Mouse (Mus musculus) lung, embryonic 16.5 days (tissue): Measurements from ENCODE around the gene Hlcs. TPM values are rescaled to one million over a fixed set of nuclear protein-coding genes. Genes with fewer than 3 reads are reported as not detected.

Experiments used
- ATAC-seq: fragments of 200-750 bp; cut with Nextera tagmentation; 2 replicates; pipeline ENCODE4 v1.8.0; 2017; ENCODE audit warnings: low read depth, mild to moderate bottlenecking, moderate library complexity
- H3K27ac ChIP-seq: fragments of 300-500 bp; sonication (generic); 2 replicates; pipeline ENCODE4 v1.5.1; 2014; ENCODE audit warnings: mild to moderate bottlenecking, control low read depth, low read length
- H3K27me3 ChIP-seq: fragments of 300-500 bp; sonication (generic); 2 replicates; pipeline ENCODE4 v1.6.1; 2014; ENCODE audit warnings: low read depth, low read length, mixed read lengths; ENCODE audit not compliant: control insufficient read depth, insufficient read depth
- H3K36me3 ChIP-seq: fragments of 300-500 bp; sonication (generic); 2 replicates; pipeline ENCODE4 v1.6.1; 2014; ENCODE audit warnings: low read length; ENCODE audit not compliant: control insufficient read depth, insufficient read depth
- H3K4me1 ChIP-seq: fragments of 300-500 bp; sonication (generic); replicated peaks from 2 replicates; pipeline ENCODE4 v1.6.1; 2014; ENCODE audit warnings: low read length, mixed read lengths; ENCODE audit not compliant: control insufficient read depth, insufficient read depth
- H3K4me2 ChIP-seq: fragments of 300-500 bp; sonication (generic); 2 replicates; pipeline ENCODE4 v1.6.1; 2014; ENCODE audit warnings: low read depth, low read length, control low read depth
- H3K4me3 ChIP-seq: fragments of 300-500 bp; sonication (generic); 2 replicates; pipeline ENCODE4 v1.5.1; 2014; ENCODE audit warnings: mild to moderate bottlenecking, low read length, control low read depth
- H3K9ac ChIP-seq: fragments of 300-500 bp; sonication (generic); 2 replicates; pipeline ENCODE4 v1.6.1; 2014; ENCODE audit warnings: low read length, control low read depth
- H3K9me3 ChIP-seq: fragments of 300-500 bp; sonication (generic); 2 replicates; pipeline ENCODE4 v1.6.1; 2016; ENCODE audit warnings: low read length; ENCODE audit not compliant: control insufficient read depth
- WGBS: fragments of 180-500 bp; shearing (Covaris S2); extraction: QIAGEN DNeasy Blood & Tissue Kit; methylation state at CpG from one replicate; pipeline ENCODE4 v1.1.7; 2014; 5-methylcytosine and 5-hydroxymethylcytosine counted together
- polyA plus RNA-seq: library from polyadenylated mRNA; unstranded; fragments of >200 nt; fragmentation: Nextera tagmentation; extraction: Ambion mirVana; gene quantifications from 2 replicates; pipeline ENCODE4 v1.2.1, GENCODE M21; 2015

Gene Hlcs
- polyA plus RNA-seq, 1 experiment from 2014 or later = 7.5 TPM

DNA sequence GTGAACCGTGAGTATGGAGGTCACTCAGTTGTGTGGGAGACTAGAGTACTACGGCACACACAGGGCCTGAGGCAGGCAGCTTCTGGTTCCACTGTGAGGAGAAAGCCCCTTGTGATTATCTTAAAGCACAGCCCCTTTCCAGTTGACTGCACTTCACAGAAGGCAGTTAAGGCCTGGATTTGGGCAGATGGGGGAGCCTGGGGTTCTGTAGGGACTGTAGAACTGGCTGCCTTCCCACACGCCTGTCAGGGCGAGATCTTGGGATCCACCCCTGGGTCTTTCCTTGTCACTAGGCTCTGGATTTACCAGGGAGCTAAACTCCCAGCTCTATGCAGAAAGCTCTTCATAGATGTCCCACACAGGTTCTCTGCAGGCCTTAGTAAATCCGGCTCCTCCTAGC lies 17.1 kb upstream of the Hlcs start:
- Histone ChIP-seq H3K4me1 (no peaks in the 10 kb centered on the region; the same call in 1 of the 2 replicates), H3K9ac (no peak overlapping the region), H3K27ac (no peak overlapping the region), H3K36me3 (no peaks in the 10 kb centered on the region), H3K9me3 (no peaks in the 10 kb centered on the region), H3K4me3 (no peak overlapping the region), H3K4me2 (no peak overlapping the region), H3K27me3 (peaks cover 6% of the 10 kb centered on the region)
- 86% methylated on average over 5 of the region's 5 CpGs for WGBS
- ATAC-seq = no peak

DNA sequence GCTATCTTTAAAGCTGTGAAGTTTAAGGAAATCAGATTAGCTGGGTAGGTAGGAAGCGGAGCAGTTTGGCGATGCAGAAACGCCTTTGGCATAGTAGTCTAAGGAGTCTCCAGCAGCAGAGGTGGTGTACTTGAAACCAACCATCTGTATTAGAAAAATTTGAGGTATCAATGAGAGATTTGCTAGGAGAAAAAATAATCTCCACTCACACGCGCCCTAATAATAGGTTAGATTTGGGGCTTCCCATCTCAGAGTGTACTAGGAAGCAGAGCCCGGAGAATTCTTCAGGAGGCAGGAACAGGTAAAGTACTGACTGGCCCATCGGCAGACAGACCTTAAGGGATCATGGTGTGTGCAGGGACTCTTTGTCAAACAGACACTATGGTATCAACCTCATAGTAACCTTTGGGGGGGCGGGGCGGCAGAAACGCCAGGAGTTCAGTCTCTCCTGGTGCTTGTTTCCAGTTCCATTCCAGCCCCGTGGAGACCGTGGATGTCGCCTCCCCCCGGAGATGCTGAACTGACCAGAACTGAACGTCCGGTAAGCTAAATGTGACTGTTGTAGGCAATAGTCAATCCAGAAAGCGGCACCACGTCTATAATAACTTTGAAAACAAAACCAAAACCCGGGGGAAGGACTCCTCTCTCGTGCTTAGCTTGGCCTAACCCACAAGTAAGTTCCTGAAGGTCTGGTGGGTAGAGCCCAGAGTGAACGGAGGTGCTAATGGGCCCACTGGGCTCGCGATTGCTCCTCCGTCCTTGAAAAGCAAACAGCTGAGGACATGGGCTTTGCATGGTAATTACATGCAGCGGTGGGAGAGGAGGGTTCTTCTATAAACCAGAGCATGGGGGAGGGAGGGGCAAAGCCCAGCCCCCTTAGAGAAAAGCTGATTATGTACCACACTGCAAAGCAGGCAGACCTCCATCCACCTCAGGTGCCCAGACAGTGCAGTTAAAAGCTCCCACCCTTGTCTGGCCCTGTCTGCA lies 15.8 kb upstream of the Hlcs start:
- ATAC-seq = no peak
- peak overlapping the region; percentile 71 for H3K9ac ChIP-seq
- no peaks in the 10 kb centered on the region for H3K36me3 ChIP-seq
- WGBS = 12% methylated on average over 25 of the region's 25 CpGs
- H3K4me1 ChIP-seq = no peaks in the 10 kb centered on the region; the same call in 1 of the 2 replicates
- peaks cover 6% of the 10 kb centered on the region for H3K27me3 ChIP-seq
- H3K4me2 ChIP-seq = peak overlapping the region; percentile 93
- H3K9me3 ChIP-seq = no peaks in the 10 kb centered on the region
- H3K4me3 ChIP-seq = peak overlapping the region; percentile 65
- H3K27ac ChIP-seq = no peak overlapping the region

DNA sequence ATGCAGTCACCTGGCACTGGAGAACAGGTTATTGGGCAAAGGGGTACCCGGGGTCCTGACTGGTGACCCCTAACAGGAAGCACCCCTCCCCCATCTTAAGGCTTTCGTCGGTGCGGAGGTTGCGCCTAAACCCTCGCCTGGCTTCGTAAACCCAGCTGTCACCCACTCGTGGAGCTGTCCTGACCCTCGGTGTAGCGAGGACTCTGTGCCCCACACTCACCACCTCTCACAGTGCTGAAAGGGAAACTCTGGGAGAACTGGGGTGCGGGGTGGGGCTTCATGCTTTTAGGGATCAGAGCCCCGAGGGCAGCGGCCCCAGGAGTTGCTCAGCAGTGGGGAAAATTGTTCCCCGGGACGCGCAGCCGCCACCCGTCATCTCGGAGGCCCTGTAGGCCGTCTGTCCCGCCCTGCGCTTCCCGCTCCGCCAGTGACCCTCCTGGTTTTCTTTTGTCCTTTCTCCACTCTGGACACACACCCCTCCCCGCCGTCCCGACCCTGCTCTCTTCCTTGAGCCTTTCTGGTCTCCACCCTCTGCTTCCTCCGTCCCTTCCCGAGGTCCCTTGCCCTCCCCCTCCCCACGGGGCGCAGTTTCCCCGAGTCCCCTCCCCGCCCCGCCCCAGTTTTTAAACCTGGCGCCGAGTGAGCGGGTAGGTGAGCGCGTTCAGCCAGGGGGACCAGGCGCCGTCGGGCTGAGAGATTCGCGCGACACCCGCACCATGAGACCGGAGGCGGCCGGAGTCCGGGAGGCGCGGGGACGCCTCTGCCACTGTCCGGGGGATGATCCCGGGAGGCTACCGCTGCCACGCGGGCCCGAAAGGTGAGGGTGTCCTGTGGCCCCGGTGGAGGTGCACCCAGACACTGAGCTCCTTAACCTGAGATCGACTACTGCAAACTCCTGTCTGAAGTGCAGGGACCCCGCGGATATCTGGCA lies 14.7 kb upstream of the Hlcs start, which contains the start of gene Ripply3:
Gene Ripply3, plus strand, starts transcription at position 640 of the 931 bp plus-strand sequence.
- 1% methylated on average over 63 of the region's 63 CpGs for WGBS
- Histone ChIP-seq H3K9ac (peak within 1 kb of the TSS; percentile 71), H3K4me2 (peak within 1 kb of the TSS; percentile 93), H3K4me1 (no peaks in the 10 kb centered on the region; the same call in 1 of the 2 replicates), H3K9me3 (no peaks in the 10 kb centered on the region), H3K4me3 (peak within 1 kb of the TSS; percentile 65), H3K36me3 (no peaks in the 10 kb centered on the region), H3K27ac (peak within 1 kb of the TSS; percentile 70), H3K27me3 (peaks cover 6% of the 10 kb centered on the region)
- ATAC-seq = peak; percentile 85

DNA sequence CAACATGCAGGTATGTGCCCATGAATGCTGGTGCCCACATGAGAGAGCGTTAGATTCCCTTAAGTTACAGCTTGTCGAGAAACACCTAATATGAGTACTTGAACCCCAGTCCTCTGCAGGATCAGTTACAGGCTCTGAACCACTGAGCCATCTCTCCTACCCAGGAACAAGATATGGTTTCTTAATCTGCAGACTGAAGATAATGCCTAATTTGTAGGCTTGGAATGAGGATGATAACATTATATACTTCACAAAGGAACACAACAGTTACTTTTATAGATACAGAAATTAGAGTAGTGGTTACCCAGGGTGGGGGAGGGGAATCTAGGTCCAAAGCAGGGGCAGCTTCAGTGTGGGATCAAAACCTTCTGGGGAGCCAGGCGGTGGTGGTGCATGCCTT lies 12.6 kb upstream of the Hlcs start:
- Histone ChIP-seq H3K9ac (no peak overlapping the region), H3K4me2 (no peak overlapping the region), H3K4me3 (no peak overlapping the region), H3K36me3 (no peaks in the 10 kb centered on the region), H3K9me3 (no peaks in the 10 kb centered on the region), H3K4me1 (no peaks in the 10 kb centered on the region; the same call in 1 of the 2 replicates), H3K27ac (no peak overlapping the region), H3K27me3 (peaks cover 6% of the 10 kb centered on the region)
- WGBS = 84% methylated on average over 3 of the region's 3 CpGs
- no peak for ATAC-seq

DNA sequence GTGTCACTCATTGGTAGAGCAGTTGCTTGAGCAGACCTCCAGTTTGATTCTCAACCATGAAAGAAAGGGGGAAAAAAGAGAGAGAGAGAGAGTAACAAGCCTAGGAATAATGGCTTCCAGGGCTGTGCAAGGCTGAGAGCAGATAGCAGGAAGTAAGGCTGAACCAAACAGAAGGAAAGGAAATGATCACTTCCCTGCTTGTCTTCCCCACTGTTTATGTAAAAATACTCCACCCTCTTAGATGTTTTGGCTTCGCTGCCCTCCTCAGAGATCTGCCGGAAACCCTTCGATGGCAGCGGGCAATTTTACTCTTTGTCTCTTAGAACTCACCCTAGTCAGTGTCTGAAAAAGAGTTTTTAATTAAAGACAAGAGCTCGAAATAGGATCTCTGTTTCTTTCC lies 10.3 kb upstream of the Hlcs start:
- 45% methylated on average over 5 of the region's 5 CpGs for WGBS

DNA sequence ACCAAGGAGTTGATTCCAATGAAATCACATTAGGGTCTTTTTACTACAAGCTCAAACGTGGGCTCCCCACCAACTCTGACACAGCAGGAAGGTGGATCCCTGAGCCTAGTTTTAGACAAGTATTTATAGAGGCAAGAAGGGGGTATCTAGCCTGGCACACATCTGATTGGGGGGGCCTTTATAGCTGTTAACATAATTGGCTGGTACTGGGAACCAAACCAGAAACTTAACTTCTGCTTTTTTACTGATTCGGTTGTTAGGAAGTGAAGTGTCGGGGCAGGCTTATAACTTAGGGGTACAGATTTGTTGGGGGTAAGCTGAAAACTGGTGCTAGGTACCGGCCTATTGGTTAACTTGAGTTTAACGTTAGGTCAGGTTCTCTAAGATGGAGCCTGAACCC lies 6.9 kb upstream of the Hlcs start:
- Histone ChIP-seq H3K9ac (no peak overlapping the region), H3K27ac (no peak overlapping the region), H3K9me3 (no peaks in the 10 kb centered on the region), H3K4me3 (no peak overlapping the region), H3K4me2 (no peak overlapping the region), H3K36me3 (no peaks in the 10 kb centered on the region), H3K27me3 (no peaks in the 10 kb centered on the region; the same call in 1 of the 2 replicates), H3K4me1 (no peaks in the 10 kb centered on the region)
- no peak for ATAC-seq
- 82% methylated on average over 5 of the region's 5 CpGs for WGBS

More for the DNA sequence above, 10.3 kb upstream of the Hlcs start:
- peak overlapping the region; percentile 55; the same call in 1 of the 2 replicates for H3K27ac ChIP-seq
- H3K9ac ChIP-seq = no peak overlapping the region
- no peaks in the 10 kb centered on the region for H3K36me3 ChIP-seq
- no peaks in the 10 kb centered on the region; the same call in 1 of the 2 replicates for H3K4me1 ChIP-seq
- H3K4me2 ChIP-seq = 0 out of 2 replicates have a peak overlapping the region, but pooled peaks have one; percentile 6
- H3K27me3 ChIP-seq = peaks cover 6% of the 10 kb centered on the region
- no peak overlapping the region for H3K4me3 ChIP-seq
- H3K9me3 ChIP-seq = no peaks in the 10 kb centered on the region
- ATAC-seq = peak; percentile 56; the same call in 1 of the 2 replicates

DNA sequence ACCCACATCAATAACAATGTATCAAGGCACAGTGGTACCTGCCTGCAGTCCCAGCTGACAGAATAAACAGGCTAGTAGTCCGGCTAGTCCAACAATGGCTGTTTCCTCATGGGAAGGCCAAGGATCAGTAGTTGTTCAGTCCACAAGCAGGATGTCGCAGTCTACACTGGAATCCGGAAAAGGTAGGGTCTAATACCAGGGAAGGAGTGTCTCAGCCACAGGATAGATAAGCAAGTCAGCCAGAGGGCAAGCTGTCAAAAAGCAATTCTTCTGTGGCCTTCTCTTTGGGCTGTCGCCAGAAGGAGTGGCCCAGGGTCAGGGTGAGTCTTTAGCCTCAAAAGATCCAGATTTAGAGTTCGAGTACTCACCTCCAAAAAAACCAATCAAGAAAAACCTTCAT lies 4.4 kb upstream of the Hlcs start:
- no peak overlapping the region for H3K27ac ChIP-seq
- H3K4me3 ChIP-seq = no peak overlapping the region
- H3K36me3 ChIP-seq = no peaks in the 10 kb centered on the region
- ATAC-seq = no peak
- WGBS = 58% methylated on average over 5 of the region's 5 CpGs
- H3K9me3 ChIP-seq = no peaks in the 10 kb centered on the region
- H3K27me3 ChIP-seq = no peaks in the 10 kb centered on the region; the same call in 1 of the 2 replicates
- no peaks in the 10 kb centered on the region; the same call in 1 of the 2 replicates for H3K4me1 ChIP-seq
- no peak overlapping the region for H3K9ac ChIP-seq
- no peak overlapping the region for H3K4me2 ChIP-seq

DNA sequence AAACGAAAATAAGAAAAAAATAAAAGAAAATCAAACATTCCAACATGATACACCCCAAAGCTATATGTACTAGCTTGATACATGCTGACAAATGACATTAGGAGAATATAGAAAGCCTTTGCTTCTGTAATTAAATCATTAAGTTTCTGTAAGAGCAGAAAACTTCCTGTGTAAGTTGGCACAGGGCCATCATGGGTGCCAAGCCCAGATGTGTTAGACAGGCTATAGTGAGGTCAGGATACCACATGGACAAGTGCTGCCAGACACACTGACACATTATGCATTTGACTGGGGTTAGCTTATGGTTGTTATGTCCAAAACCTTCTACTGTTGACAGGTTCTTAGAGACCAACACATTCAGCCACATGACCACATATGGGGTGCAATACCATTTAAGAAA lies 1.8 kb upstream of the Hlcs start:
- no peak for ATAC-seq
- peaks cover 3% of the 10 kb centered on the region for H3K4me1 ChIP-seq
- WGBS = 19% methylated on average over 1 of the region's 1 CpGs
- H3K4me3 ChIP-seq = no peak overlapping the region
- no peak overlapping the region for H3K9ac ChIP-seq
- no peaks in the 10 kb centered on the region for H3K36me3 ChIP-seq
- H3K9me3 ChIP-seq = no peaks in the 10 kb centered on the region
- H3K4me2 ChIP-seq = no peak overlapping the region
- H3K27ac ChIP-seq = no peak overlapping the region
- H3K27me3 ChIP-seq = no peaks in the 10 kb centered on the region
